Mouse (Mus musculus): ENCODE data around the gene Ap3b2.

DNA sequence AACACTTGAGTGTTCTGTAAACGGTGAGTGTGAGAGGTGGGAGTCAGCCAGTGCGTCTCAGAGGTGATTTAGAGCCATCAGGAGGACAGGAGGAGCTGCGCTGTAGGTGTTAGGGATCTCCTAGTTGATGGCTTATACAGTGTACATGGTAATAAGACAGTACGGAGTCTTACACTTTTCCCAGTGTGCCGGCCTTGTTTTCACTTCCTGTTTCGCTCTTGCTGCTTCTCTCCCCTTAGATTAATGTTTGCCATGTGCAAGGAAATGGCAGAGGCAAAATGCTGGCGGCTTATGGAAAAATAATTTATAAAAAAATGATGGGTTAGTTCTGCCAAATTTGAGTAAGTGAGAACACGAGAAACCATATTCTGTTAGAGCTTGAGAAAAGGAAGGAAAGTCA is 35.2 kb upstream of the Ap3b2 start:
- TF ChIP-seq CTCF (IDR thresholded peaks at IDR 0.05; ENCODE audit: low read depth), result no peak
- TF ChIP-seq EP300 (optimal IDR thresholded peaks at IDR 0.05), result no peak

Measured in stomach, postnatal 0 days (tissue).